9 mouse cellular contexts compared by ENCODE assay signal in the genomic region with DNA sequence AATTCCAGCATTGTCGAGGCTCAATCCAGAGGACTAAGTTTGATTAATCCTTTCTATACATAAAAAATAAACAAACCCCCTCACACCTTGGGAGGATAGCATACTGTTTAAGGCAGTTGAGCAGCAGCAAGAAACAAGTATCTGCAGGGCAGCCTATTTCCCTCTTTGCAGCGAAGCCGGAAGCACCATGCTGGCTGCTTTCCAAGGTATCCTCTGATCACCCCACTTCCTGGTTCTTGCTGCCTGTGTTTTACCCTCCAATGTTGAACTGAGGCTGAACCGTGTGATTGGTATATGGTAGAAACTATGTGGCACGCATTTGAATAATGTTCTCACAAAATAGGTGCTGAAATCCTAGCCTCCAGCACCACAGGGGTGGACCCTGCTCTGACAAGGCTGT. TPM values are rescaled to one million over a fixed set of nuclear protein-coding genes. Genes with fewer than 3 reads are reported as not detected.
DNase-seq lines count a peak whose midpoint lies in the region; ATAC-seq and TF ChIP-seq lines count a peak whose summit lies in the region.
"Had no signal": no experiment of that assay in that cellular context is flagged by ENCODE, and none has a peak within 500 bp of the region (broad histone marks: within the 10 kb centered on the region; RNA-seq: fewer than 3 reads in every experiment).

No protein-coding gene starts in this region.

- no peaks in the 10 kb centered on the region for H3K9me3 ChIP-seq in liver, embryonic 15.5 days (replicated peaks)
- no peaks in the 10 kb centered on the region for H3K9me3 ChIP-seq in hindbrain, postnatal 0 days (ENCODE audit: low read length)

- 0 out of 2 replicates have a peak overlapping the region, but pooled peaks have one; percentile 6 for H3K27ac ChIP-seq in layer of hippocampus, adult 2 months
- H3K27ac ChIP-seq in liver, embryonic 15.5 days (replicated peaks), result peak overlapping the region; percentile 85
- H3K27ac ChIP-seq in hindbrain, postnatal 0 days, result no peak overlapping the region

- no peak for DNase-seq in layer of hippocampus, adult 2 months (ENCODE audit: low spot score in 2 of 2)
- DNase-seq in layer of hippocampus, postnatal 25 days (ENCODE audit: extremely low spot score in 1 of 2, low spot score in 1 of 2), result no peak
- peak; percentile 47 to 75 for DNase-seq in adrenal gland, postnatal 36 days
- peak; percentile 58 to 63 for DNase-seq in spleen, adult 18-20 months
- no peak for DNase-seq in hindbrain, postnatal 0 days (ENCODE audit: low spot score)
- no peak for DNase-seq in left cerebral cortex, adult 8-10 months (ENCODE audit: low spot score in 2 of 2)

- WGBS in liver, embryonic 15.5 days (ENCODE audit: insufficient replicate concordance), result 32% methylated on average over 5 of the region's 5 CpGs
- WGBS in hindbrain, postnatal 0 days, result 57% methylated on average over 5 of the region's 5 CpGs

- H3K36me3 ChIP-seq in liver, embryonic 15.5 days (replicated peaks), result 0 out of 2 replicates have a peak, but pooled peaks cover 3% of the 10 kb centered on the region
- H3K36me3 ChIP-seq in hindbrain, postnatal 0 days (ENCODE audit: insufficient read depth, low read length), result no peaks in the 10 kb centered on the region

- no peaks in the 10 kb centered on the region; the same call in 1 of the 2 replicates for H3K27me3 ChIP-seq in liver, embryonic 15.5 days
- H3K27me3 ChIP-seq in hindbrain, postnatal 0 days (ENCODE audit: insufficient read depth, low read length), result no peaks in the 10 kb centered on the region
- H3K27me3 ChIP-seq: Patski had no signal

- H3K9ac ChIP-seq in liver, embryonic 15.5 days, result no peak overlapping the region
- H3K9ac ChIP-seq in hindbrain, postnatal 0 days (replicated peaks; ENCODE audit: low read length), result no peak overlapping the region

- peak overlapping the region; percentile 13; the same call in 1 of the 2 replicates for H3K4me2 ChIP-seq in liver, embryonic 15.5 days
- H3K4me2 ChIP-seq in hindbrain, postnatal 0 days (ENCODE audit: low read depth, low read length), result no peak overlapping the region

- peak; percentile 94 for ATAC-seq in inflammation-experienced regulatory T-cells, adult 6 months
- ATAC-seq in liver, embryonic 15.5 days (ENCODE audit: insufficient read depth), result no peak
- ATAC-seq in hindbrain, postnatal 0 days, result no peak

- H3K4me1 ChIP-seq in liver, embryonic 15.5 days (replicated peaks), result peaks cover 57% of the 10 kb centered on the region
- no peaks in the 10 kb centered on the region for H3K4me1 ChIP-seq in hindbrain, postnatal 0 days (ENCODE audit: insufficient read depth, low read length)

- TF ChIP-seq CTCF in layer of hippocampus, adult 2 months (conservative IDR thresholded peaks at IDR 0.05), result no peak
- no peak for TF ChIP-seq CTCF in hindbrain, postnatal 0 days (IDR thresholded peaks at IDR 0.05; ENCODE audit: low read depth)

- H3K4me3 ChIP-seq in layer of hippocampus, adult 2 months, result no peak overlapping the region
- H3K4me3 ChIP-seq in liver, embryonic 15.5 days (replicated peaks), result no peak overlapping the region
- no peak overlapping the region for H3K4me3 ChIP-seq in hindbrain, postnatal 0 days (ENCODE audit: low read length)

RNA-seq across cellular contexts. Expression of gene Srsf5, which starts 6.7 kb away (rescaled TPM):
- total RNA-seq in layer of hippocampus, adult 2 months (2021), result 100 to 1,000 TPM; 356 to 358 TPM
- 100 to 1,000 TPM; 240 to 377 TPM for total RNA-seq in layer of hippocampus, postnatal 25 days (2021)
- total RNA-seq in adrenal gland, postnatal 36 days (2021), result 100 to 1,000 TPM; 277 to 316 TPM
- polyA plus RNA-seq in inflammation-experienced regulatory T-cells, adult 6 months (2017; shearing (Covaris generic)), result 100 to 1,000 TPM; 316 to 665 (median 602) TPM
- polyA plus RNA-seq in liver, embryonic 15.5 days (2015; fragmentation: Nextera tagmentation; extraction: Ambion mirVana), result 283 and 287 TPM in 2 replicates
- total RNA-seq in hindbrain, postnatal 0 days (2014; rRNA removed), result 222 and 291 TPM in 2 replicates
- polyA plus RNA-seq in hindbrain, postnatal 0 days (2015; fragmentation: Nextera tagmentation; extraction: Ambion mirVana), result 486 and 514 TPM in 2 replicates
- total RNA-seq in left cerebral cortex, adult 8-10 months (2022), result 100 to 1,000 TPM; 286 to 385 (median 329) TPM

RNA-seq across cellular contexts. Expression of gene Slc10a1, which starts 29.9 kb away (rescaled TPM):
- total RNA-seq in layer of hippocampus, adult 2 months (2021), result not detected
- not detected for total RNA-seq in layer of hippocampus, postnatal 25 days (2021)
- not detected for total RNA-seq in adrenal gland, postnatal 36 days (2021)
- 1 to 10 TPM; 1.3 to 2.6 (median 1.9) TPM for polyA plus RNA-seq in inflammation-experienced regulatory T-cells, adult 6 months (2017; shearing (Covaris generic))
- polyA plus RNA-seq in liver, embryonic 15.5 days (2015; fragmentation: Nextera tagmentation; extraction: Ambion mirVana), result 12.9 and 21.9 TPM in 2 replicates
- not detected in 2 replicates for total RNA-seq in hindbrain, postnatal 0 days (2014; rRNA removed)
- polyA plus RNA-seq in hindbrain, postnatal 0 days (2015; fragmentation: Nextera tagmentation; extraction: Ambion mirVana), result 0.11 TPM in 2 replicates
- total RNA-seq in left cerebral cortex, adult 8-10 months (2022), result not detected

Comparison
In these comparisons a context has a peak if more than half of its experiments do, and no peak if none do; other contexts are left out.
1. DNase-seq: peak in adrenal gland, postnatal 36 days (2 of 2) and spleen, adult 18-20 months (2 of 2); none in layer of hippocampus, adult 2 months (0 of 2), layer of hippocampus, postnatal 25 days (0 of 2), hindbrain, postnatal 0 days (single experiment) and left cerebral cortex, adult 8-10 months (0 of 2).